Mouse (Mus musculus) CH12.LX (cell line): ENCODE measurements at regions not wholly inside any gene's neighbourhood (a gene's known extent, or its start where the extent isn't known, plus 50 kb on each side); places are given as distances from the start of the nearest gene placed in this dataset.

Experiments used
- DNase-seq: peaks from one replicate; pipeline ENCODE4 v3.0.0-alpha.2; 2013; ENCODE audit errors: extremely low read depth
- H3K27ac ChIP-seq: 2 replicates; pipeline ENCODE4 v1.5.1; 2012; ENCODE audit warnings: low read depth, mild to moderate bottlenecking, control low read depth, moderate library complexity; ENCODE audit not compliant: insufficient read depth
- H3K27me3 ChIP-seq: replicated peaks from 2 replicates; pipeline ENCODE3; 2012; ENCODE audit warnings: inconsistent platforms
- H3K36me3 ChIP-seq, 2 experiments: replicated peaks in 1 of 2; 2 replicates each; pipeline versions ENCODE3 to v1.6.1; 2012; ENCODE audit warnings: inconsistent platforms in 1 of 2, low read length in 1 of 2, mild to moderate bottlenecking in 1 of 2, mixed read lengths in 1 of 2, moderate library complexity in 1 of 2; ENCODE audit not compliant: control insufficient read depth in 1 of 2, insufficient read depth in 1 of 2
- H3K4me1 ChIP-seq, 2 experiments: 2 replicates each; pipeline ENCODE4 v1.6.1; 2012; ENCODE audit warnings: inconsistent platforms in 1 of 2, moderate library complexity in 1 of 2; ENCODE audit not compliant: insufficient read depth in 2 of 2, control insufficient read depth in 1 of 2
- H3K4me2 ChIP-seq: 2 replicates; pipeline ENCODE4 v1.6.1; 2012; ENCODE audit warnings: low read depth, mild to moderate bottlenecking, control low read depth; ENCODE audit not compliant: poor library complexity, insufficient read depth, severe bottlenecking
- H3K4me3 ChIP-seq, 3 experiments: fragments of 150-350 bp in 1 of 3; sonication (generic) in 1 of 3; replicated peaks in 1 of 3; 2 replicates each; pipeline versions ENCODE3 to v1.5.1; 2011 to 2012; ENCODE audit warnings: low read depth in 2 of 3, low read length in 2 of 3, mild to moderate bottlenecking in 2 of 3, moderate library complexity in 2 of 3, control low read depth in 1 of 3, improper control_type of control experiment in 1 of 3, inconsistent platforms in 1 of 3, mixed read lengths in 1 of 3; ENCODE audit not compliant: poor library complexity in 1 of 3
- H3K79me2 ChIP-seq: replicated peaks from 2 replicates; pipeline ENCODE4 v1.6.1; 2012; ENCODE audit warnings: mild to moderate bottlenecking, moderate library complexity; ENCODE audit not compliant: control insufficient read depth, poor library complexity, insufficient read depth, severe bottlenecking; ENCODE audit errors: extremely low read depth
- H3K9ac ChIP-seq: 2 replicates; pipeline ENCODE4 v1.6.1; 2012; ENCODE audit warnings: low read depth, mild to moderate bottlenecking, control low read depth, moderate library complexity; ENCODE audit not compliant: insufficient read depth
- H3K9me3 ChIP-seq: replicated peaks from 2 replicates; pipeline ENCODE3; 2012; ENCODE audit warnings: low read length, inconsistent platforms, mixed read lengths
- CHD1 ChIP-seq: IDR thresholded peaks from 2 replicates; pipeline ENCODE4 v1.6.1; 2012; ENCODE audit warnings: low read depth, low read length, improper control_type of control experiment, inconsistent platforms
- CTCF ChIP-seq, 2 experiments: IDR thresholded peaks in 1 of 2; conservative IDR thresholded peaks in 1 of 2; 2 replicates each; pipeline ENCODE4 v1.5.1; 2011 to 2012; ENCODE audit warnings: low read depth in 2 of 2, low read length in 2 of 2, improper control_type of control experiment in 1 of 2, inconsistent platforms in 1 of 2, mild to moderate bottlenecking in 1 of 2, moderate library complexity in 1 of 2
- ELF1 ChIP-seq: IDR thresholded peaks from 2 replicates; pipeline ENCODE4 v1.6.1; 2014; ENCODE audit warnings: low read depth, mild to moderate bottlenecking, inconsistent platforms, low read length, improper control_type of control experiment
- EP300 ChIP-seq: IDR thresholded peaks from 2 replicates; pipeline ENCODE4 v1.6.1; 2011; ENCODE audit warnings: low read length, improper control_type of control experiment
- ETS1 ChIP-seq: conservative IDR thresholded peaks from 2 replicates; pipeline ENCODE4 v1.6.1; 2012; ENCODE audit warnings: low read depth, mild to moderate bottlenecking, inconsistent platforms, low read length, improper control_type of control experiment, moderate library complexity
- GABPA ChIP-seq: IDR thresholded peaks from 2 replicates; pipeline ENCODE4 v1.6.1; 2012; ENCODE audit warnings: low read depth, low read length, improper control_type of control experiment, inconsistent platforms; ENCODE audit not compliant: insufficient replicate concordance
- HCFC1 ChIP-seq: IDR thresholded peaks from 2 replicates; pipeline ENCODE4 v1.6.1; 2012; ENCODE audit warnings: low read depth, mild to moderate bottlenecking, inconsistent platforms, low read length, improper control_type of control experiment
- JUN ChIP-seq: IDR thresholded peaks from 2 replicates; pipeline ENCODE4 v1.6.1; 2011; ENCODE audit warnings: low read depth, mild to moderate bottlenecking, low read length, improper control_type of control experiment, moderate library complexity; ENCODE audit not compliant: insufficient read depth
- JUND ChIP-seq: conservative IDR thresholded peaks from 2 replicates; pipeline ENCODE4 v1.6.1; 2011; ENCODE audit warnings: low read depth, low read length, improper control_type of control experiment
- KAT2A ChIP-seq: IDR thresholded peaks from 2 replicates; pipeline ENCODE4 v1.6.1; 2012; ENCODE audit warnings: low read length, improper control_type of control experiment, inconsistent platforms; ENCODE audit not compliant: insufficient replicate concordance
- MAX ChIP-seq: IDR thresholded peaks from 2 replicates; pipeline ENCODE4 v1.6.1; 2011; ENCODE audit warnings: low read length, improper control_type of control experiment
- MAZ ChIP-seq: IDR thresholded peaks from 2 replicates; pipeline ENCODE4 v1.6.1; 2012; ENCODE audit warnings: low read depth, mild to moderate bottlenecking, inconsistent platforms, low read length, improper control_type of control experiment, moderate library complexity
- MEF2A ChIP-seq: IDR thresholded peaks from 2 replicates; pipeline ENCODE4 v1.6.1; 2014; ENCODE audit warnings: low read depth, mild to moderate bottlenecking, inconsistent platforms, low read length, improper control_type of control experiment, borderline replicate concordance
- MXI1 ChIP-seq: IDR thresholded peaks from 2 replicates; pipeline ENCODE4 v1.6.1; 2011; ENCODE audit warnings: mild to moderate bottlenecking, low read depth, low read length, improper control_type of control experiment
- MYC ChIP-seq: IDR thresholded peaks from 2 replicates; pipeline ENCODE4 v1.6.1; 2011; ENCODE audit warnings: low read depth, mild to moderate bottlenecking, improper control_type of control experiment, low read length
- NELFE ChIP-seq: IDR thresholded peaks from 2 replicates; pipeline ENCODE4 v1.6.1; 2011; ENCODE audit warnings: low read depth, low read length, improper control_type of control experiment
- NRF1 ChIP-seq: IDR thresholded peaks from 2 replicates; pipeline ENCODE4 v1.6.1; 2014; ENCODE audit warnings: low read depth, mild to moderate bottlenecking, inconsistent platforms, low read length, improper control_type of control experiment, moderate library complexity
- PAX5 ChIP-seq: IDR thresholded peaks from 2 replicates; pipeline ENCODE4 v1.6.1; 2012; ENCODE audit warnings: low read length, inconsistent platforms, mixed read lengths
- POLR2A ChIP-seq: IDR thresholded peaks from 2 replicates; pipeline ENCODE4 v1.6.1; 2011; ENCODE audit warnings: low read depth, mild to moderate bottlenecking, improper control_type of control experiment, low read length
- POLR2AphosphoS2 ChIP-seq: IDR thresholded peaks from 2 replicates; pipeline ENCODE4 v1.6.1; 2011; ENCODE audit warnings: low read depth, low read length, improper control_type of control experiment
- RAD21 ChIP-seq: IDR thresholded peaks from 2 replicates; pipeline ENCODE4 v1.6.1; 2011; ENCODE audit warnings: low read depth, mild to moderate bottlenecking, low read length, improper control_type of control experiment, moderate library complexity
- RCOR1 ChIP-seq: conservative IDR thresholded peaks from 2 replicates; pipeline ENCODE4 v1.6.1; 2012; ENCODE audit warnings: low read depth, mild to moderate bottlenecking, inconsistent platforms, low read length, improper control_type of control experiment
- SMC3 ChIP-seq: IDR thresholded peaks from 2 replicates; pipeline ENCODE4 v1.6.1; 2011; ENCODE audit warnings: low read depth, low read length, improper control_type of control experiment
- UBTF ChIP-seq: IDR thresholded peaks from 2 replicates; pipeline ENCODE4 v1.6.1; 2012; ENCODE audit warnings: low read depth, mild to moderate bottlenecking, inconsistent platforms, low read length, improper control_type of control experiment, moderate library complexity
- USF2 ChIP-seq: conservative IDR thresholded peaks from 2 replicates; pipeline ENCODE4 v1.6.1; 2011; ENCODE audit warnings: low read depth, low read length, improper control_type of control experiment
- ZC3H11A ChIP-seq: IDR thresholded peaks from 2 replicates; pipeline ENCODE4 v1.6.1; 2012; ENCODE audit warnings: low read depth, mild to moderate bottlenecking, inconsistent platforms, low read length, improper control_type of control experiment
- ZKSCAN1 ChIP-seq: IDR thresholded peaks from 2 replicates; pipeline ENCODE4 v1.6.1; 2012; ENCODE audit warnings: low read depth, inconsistent platforms, low read length, improper control_type of control experiment, borderline replicate concordance
- ZMIZ1 ChIP-seq: IDR thresholded peaks from 2 replicates; pipeline ENCODE4 v1.6.1; 2012; ENCODE audit warnings: low read depth, mild to moderate bottlenecking, inconsistent platforms, low read length, improper control_type of control experiment
- ZNF384 ChIP-seq: IDR thresholded peaks from 2 replicates; pipeline ENCODE4 v1.6.1; 2012; ENCODE audit warnings: low read depth, low read length, improper control_type of control experiment, inconsistent platforms
- dilution Hi-C: fragments of 300-500 bp; cut with MboI; formaldehyde crosslinking; loops from 2 replicates; pipeline ENCODE4 v1.14.3; 2020; ENCODE audit warnings: low sequenced_read_pairs; ENCODE audit not compliant: extremely low pct_unique_long_range_greater_than_20kb, extremely low pct_ligation_motif_present
- in situ Hi-C: fragments of 300-500 bp; cut with MboI; formaldehyde crosslinking; loops from 3 replicates; pipeline ENCODE4 v1.14.3; 2019; ENCODE audit warnings: low sequenced_read_pairs, low pct_ligation_motif_present, low pct_unique_long_range_greater_than_20kb, mixed read lengths

- Histone ChIP-seq H3K79me2 (no peaks in the 10 kb centered on the region), H3K36me3 (no peaks in the 10 kb centered on the region), H3K4me1 (no peaks in the 10 kb centered on the region), H3K9me3 (peaks cover 20% of the 10 kb centered on the region), H3K4me3 (no peak overlapping the region), H3K27ac (no peak overlapping the region), H3K27me3 (no peaks in the 10 kb centered on the region), H3K9ac (no peak overlapping the region), H3K4me2 (no peak overlapping the region)
- DNase-seq = no peak
- in situ Hi-C loops = no loop called here
- dilution Hi-C loops = no loop called here
- TF ChIP-seq ETS1 (no peak), ZKSCAN1 (no peak)
- TF ChIP-seq, all 38 proteins: peak for 0
Measured at GRCm38 (mm10) chr3:45593561-45593960, 215.4 kb downstream of the Pcdh10 start.

DNA sequence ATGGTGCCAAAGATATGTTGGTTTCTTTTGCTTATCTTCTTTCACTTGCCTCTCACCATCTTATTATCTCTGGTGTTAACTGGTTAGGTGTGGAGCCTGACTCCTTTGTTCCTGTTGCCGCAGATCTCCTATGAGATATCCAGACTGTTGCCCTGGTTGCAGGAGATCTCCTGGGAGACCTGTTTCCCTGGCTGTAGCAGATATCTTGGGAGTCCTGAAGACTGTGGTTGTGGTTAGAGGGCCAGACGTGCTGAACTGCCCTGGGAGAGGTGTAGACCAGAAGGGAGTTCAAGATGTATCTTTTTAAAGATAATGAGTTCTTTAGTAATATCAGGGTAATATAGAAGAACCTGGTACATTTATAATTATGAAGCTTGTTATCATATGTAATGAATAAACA is 224.1 kb downstream of the Pcdh10 start:
- Histone ChIP-seq H3K4me3 (no peak overlapping the region), H3K4me1 (no peaks in the 10 kb centered on the region), H3K79me2 (no peaks in the 10 kb centered on the region), H3K36me3 (no peaks in the 10 kb centered on the region), H3K9me3 (peaks cover 28% of the 10 kb centered on the region), H3K27me3 (no peaks in the 10 kb centered on the region), H3K27ac (no peak overlapping the region), H3K9ac (no peak overlapping the region), H3K4me2 (no peak overlapping the region)
- dilution Hi-C loops = no loop called here
- in situ Hi-C loops = no loop called here
- TF ChIP-seq KAT2A (no peak), SMC3 (no peak), JUND (no peak), HCFC1 (no peak), GABPA (no peak), POLR2A (no peak), EP300 (no peak), JUN (no peak), UBTF (no peak)
- DNase-seq = no peak

DNA sequence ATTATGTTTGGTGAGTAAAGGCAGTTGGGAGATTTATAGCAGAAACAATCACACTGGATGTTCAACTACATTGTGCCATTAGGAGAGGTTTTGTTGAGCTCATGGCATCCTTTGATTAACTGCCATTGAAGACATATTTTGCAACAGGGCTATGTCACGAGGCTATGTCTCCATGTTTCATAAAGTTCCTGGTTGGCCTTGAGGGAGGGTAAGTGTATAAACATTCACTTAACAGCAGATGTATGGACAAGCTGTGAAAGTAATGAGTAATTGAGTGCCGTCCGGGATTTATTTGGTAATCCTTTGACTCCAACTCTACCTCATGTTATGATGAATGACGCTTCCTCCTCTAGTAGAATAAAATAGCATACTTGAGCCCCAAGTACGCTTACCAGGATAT is 225.0 kb downstream of the Pcdh10 start:
- H3K4me2 ChIP-seq = no peak overlapping the region
- TF ChIP-seq EP300 (no peak), MYC (no peak), RAD21 (no peak), MEF2A (no peak), CHD1 (no peak), ELF1 (no peak), ZMIZ1 (no peak), ZKSCAN1 (no peak), MXI1 (no peak), CTCF (conservative IDR thresholded peaks at IDR 0.05 in 1 of 2, IDR thresholded peaks at IDR 0.05 in 1 of 2; ENCODE audit: low read depth in 2 of 2, low read length in 2 of 2) (no peak), MAX (no peak), POLR2AphosphoS2 (no peak), NRF1 (no peak), MAZ (no peak), ZC3H11A (no peak), USF2 (no peak), ZNF384 (no peak), PAX5 (no peak), NELFE (no peak), RCOR1 (no peak)
- H3K9ac ChIP-seq = no peak overlapping the region
- no peaks in the 10 kb centered on the region for H3K36me3 ChIP-seq
- no peak overlapping the region for H3K4me3 ChIP-seq
- DNase-seq = no peak
- in situ Hi-C loops (no loop called here), dilution Hi-C loops (no loop called here)
- no peak overlapping the region for H3K27ac ChIP-seq
- H3K27me3 ChIP-seq = no peaks in the 10 kb centered on the region
- no peaks in the 10 kb centered on the region for H3K4me1 ChIP-seq
- no peaks in the 10 kb centered on the region for H3K79me2 ChIP-seq
- peaks cover 26% of the 10 kb centered on the region for H3K9me3 ChIP-seq
